Mouse (Mus musculus): ENCODE measurements around the gene Itpk1. TPM values are rescaled to one million over a fixed set of nuclear protein-coding genes. Genes with fewer than 3 reads are reported as not detected.
"Not testable (repeated sequence)": the region's sequence is repeated elsewhere in the genome, so short reads cannot be mapped to it uniquely, and the experiment has no call there.

Gene Itpk1
- polyA plus RNA-seq, 1 experiment from 2014 or later, result 40.6 TPM

DNA sequence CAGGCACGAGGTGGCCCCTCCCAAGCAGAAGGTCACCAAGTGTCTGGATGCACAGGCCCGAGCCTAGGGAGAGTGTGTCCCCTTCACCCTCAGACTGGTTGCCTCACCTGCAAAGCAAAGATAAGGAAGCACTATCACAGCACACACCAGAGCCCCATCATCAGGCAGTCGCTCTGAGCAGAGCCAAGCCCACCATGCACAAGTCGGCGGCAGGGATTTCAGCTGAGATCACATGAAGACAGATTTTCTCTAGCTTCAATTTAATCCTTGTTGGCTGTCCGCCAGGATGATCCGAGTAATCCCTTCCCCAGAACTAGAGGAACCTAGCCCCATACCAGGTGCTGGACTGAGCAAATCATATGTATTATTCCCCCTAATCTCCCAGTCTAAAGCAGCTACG lies 73.0 kb downstream of the Itpk1 start:
- no peak overlapping the region for H3K27ac ChIP-seq (ENCODE audit: low read depth, low read length)
- ATAC-seq (ENCODE audit: low read depth), result no peak
- no peaks in the 10 kb centered on the region for H3K27me3 ChIP-seq (ENCODE audit: control insufficient read depth, insufficient read depth, low read length)

GRCm38 (mm10) chr12:102630471-102630870 lies 74.3 kb downstream of the Itpk1 start:
- ATAC-seq (ENCODE audit: low read depth); H3K9me3 ChIP-seq (ENCODE audit: control insufficient read depth, low read length): not testable (repeated sequence)

More for the DNA sequence above, 73.0 kb downstream of the Itpk1 start:
- no peak overlapping the region for H3K9ac ChIP-seq (replicated peaks; ENCODE audit: low read depth, low read length)
- no peak overlapping the region for H3K4me2 ChIP-seq (ENCODE audit: low read depth, low read length)
- no peaks in the 10 kb centered on the region for H3K9me3 ChIP-seq (ENCODE audit: control insufficient read depth, low read length)
- no peaks in the 10 kb centered on the region for H3K36me3 ChIP-seq (ENCODE audit: control insufficient read depth, insufficient read depth, low read length)
- 76% methylated on average over 8 of the region's 8 CpGs for WGBS
- peaks cover 5% of the 10 kb centered on the region; the same call in 1 of the 2 replicates for H3K4me1 ChIP-seq (ENCODE audit: control insufficient read depth, insufficient read depth, low read length)
- H3K4me3 ChIP-seq (ENCODE audit: low read depth, low read length), result no peak overlapping the region

DNA sequence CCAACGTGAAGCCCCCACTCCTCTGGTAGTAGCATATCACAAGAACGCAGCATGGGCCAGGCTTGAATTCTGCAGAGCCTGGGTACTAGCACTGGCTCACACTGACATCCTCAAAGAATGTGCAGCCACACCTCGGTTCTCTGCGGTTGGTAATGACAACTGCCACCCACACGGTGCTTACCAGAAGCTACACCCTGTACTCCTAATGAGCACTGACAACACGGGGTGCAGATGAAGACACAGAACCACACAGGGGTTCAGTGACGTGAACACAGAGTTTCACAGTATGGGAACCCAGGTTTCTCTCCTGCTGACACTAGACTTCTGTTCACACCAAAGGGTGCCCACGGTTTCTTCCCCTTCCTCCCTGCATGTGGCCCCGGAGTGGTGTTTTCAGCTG lies 76.5 kb downstream of the Itpk1 start:
- Histone ChIP-seq H3K27ac (ENCODE audit: low read depth, low read length) (no peak overlapping the region), H3K27me3 (ENCODE audit: control insufficient read depth, insufficient read depth, low read length) (no peaks in the 10 kb centered on the region), H3K9ac (replicated peaks; ENCODE audit: low read depth, low read length) (no peak overlapping the region), H3K4me2 (ENCODE audit: low read depth, low read length) (no peak overlapping the region), H3K4me1 (ENCODE audit: control insufficient read depth, insufficient read depth, low read length) (no peaks in the 10 kb centered on the region), H3K9me3 (ENCODE audit: control insufficient read depth, low read length) (no peaks in the 10 kb centered on the region), H3K4me3 (ENCODE audit: low read depth, low read length) (no peak overlapping the region), H3K36me3 (ENCODE audit: control insufficient read depth, insufficient read depth, low read length) (no peaks in the 10 kb centered on the region)
- no peak for ATAC-seq (ENCODE audit: low read depth)
- WGBS, result 88% methylated on average over 9 of the region's 9 CpGs

More at GRCm38 (mm10) chr12:102630471-102630870, 74.3 kb downstream of the Itpk1 start:
- not testable (repeated sequence) for H3K27me3 ChIP-seq (ENCODE audit: control insufficient read depth, insufficient read depth, low read length); H3K4me2 ChIP-seq (ENCODE audit: low read depth, low read length); H3K4me3 ChIP-seq (ENCODE audit: low read depth, low read length); H3K36me3 ChIP-seq (ENCODE audit: control insufficient read depth, insufficient read depth, low read length); H3K27ac ChIP-seq (ENCODE audit: low read depth, low read length); H3K9ac ChIP-seq (replicated peaks; ENCODE audit: low read depth, low read length); H3K4me1 ChIP-seq (ENCODE audit: control insufficient read depth, insufficient read depth, low read length)
- WGBS, result 97% methylated on average over 9 of the region's 9 CpGs

GRCm38 (mm10) chr12:102627545-102627944 lies 77.2 kb downstream of the Itpk1 start:
- H3K9me3 ChIP-seq (ENCODE audit: control insufficient read depth, low read length), result no peaks in the 10 kb centered on the region
- 90% methylated on average over 5 of the region's 5 CpGs for WGBS
- H3K4me1 ChIP-seq (ENCODE audit: control insufficient read depth, insufficient read depth, low read length), result no peaks in the 10 kb centered on the region
- H3K4me2 ChIP-seq (ENCODE audit: low read depth, low read length), result no peak overlapping the region
- ATAC-seq (ENCODE audit: low read depth), result no peak
- H3K4me3 ChIP-seq (ENCODE audit: low read depth, low read length), result no peak overlapping the region
- no peaks in the 10 kb centered on the region for H3K36me3 ChIP-seq (ENCODE audit: control insufficient read depth, insufficient read depth, low read length)
- H3K27me3 ChIP-seq (ENCODE audit: control insufficient read depth, insufficient read depth, low read length), result no peaks in the 10 kb centered on the region
- H3K27ac ChIP-seq (ENCODE audit: low read depth, low read length), result no peak overlapping the region
- no peak overlapping the region for H3K9ac ChIP-seq (replicated peaks; ENCODE audit: low read depth, low read length)

GRCm38 (mm10) chr12:102626841-102627240 lies 77.9 kb downstream of the Itpk1 start:
- H3K4me2 ChIP-seq (ENCODE audit: low read depth, low read length), result no peak overlapping the region
- no peak overlapping the region for H3K9ac ChIP-seq (replicated peaks; ENCODE audit: low read depth, low read length)
- H3K36me3 ChIP-seq (ENCODE audit: control insufficient read depth, insufficient read depth, low read length), result no peaks in the 10 kb centered on the region
- H3K27ac ChIP-seq (ENCODE audit: low read depth, low read length), result no peak overlapping the region
- H3K27me3 ChIP-seq (ENCODE audit: control insufficient read depth, insufficient read depth, low read length), result no peaks in the 10 kb centered on the region
- ATAC-seq (ENCODE audit: low read depth), result no peak
- H3K4me3 ChIP-seq (ENCODE audit: low read depth, low read length), result no peak overlapping the region
- WGBS, result 44% methylated on average over 7 of the region's 7 CpGs
- H3K9me3 ChIP-seq (ENCODE audit: control insufficient read depth, low read length), result no peaks in the 10 kb centered on the region
- no peaks in the 10 kb centered on the region for H3K4me1 ChIP-seq (ENCODE audit: control insufficient read depth, insufficient read depth, low read length)

- no peak overlapping the region for H3K9ac ChIP-seq (replicated peaks; ENCODE audit: low read depth, low read length)
- H3K36me3 ChIP-seq (ENCODE audit: control insufficient read depth, insufficient read depth, low read length), result no peaks in the 10 kb centered on the region
- H3K27ac ChIP-seq (ENCODE audit: low read depth, low read length), result no peak overlapping the region
- H3K4me1 ChIP-seq (ENCODE audit: control insufficient read depth, insufficient read depth, low read length), result no peaks in the 10 kb centered on the region
- no peak overlapping the region for H3K4me2 ChIP-seq (ENCODE audit: low read depth, low read length)
- 90% methylated on average over 6 of the region's 6 CpGs for WGBS
- no peaks in the 10 kb centered on the region for H3K27me3 ChIP-seq (ENCODE audit: control insufficient read depth, insufficient read depth, low read length)
- no peak overlapping the region for H3K4me3 ChIP-seq (ENCODE audit: low read depth, low read length)
- H3K9me3 ChIP-seq (ENCODE audit: control insufficient read depth, low read length), result no peaks in the 10 kb centered on the region
- ATAC-seq (ENCODE audit: low read depth), result no peak
Observed at GRCm38 (mm10) chr12:102625717-102626116, 79.0 kb downstream of the Itpk1 start.

DNA sequence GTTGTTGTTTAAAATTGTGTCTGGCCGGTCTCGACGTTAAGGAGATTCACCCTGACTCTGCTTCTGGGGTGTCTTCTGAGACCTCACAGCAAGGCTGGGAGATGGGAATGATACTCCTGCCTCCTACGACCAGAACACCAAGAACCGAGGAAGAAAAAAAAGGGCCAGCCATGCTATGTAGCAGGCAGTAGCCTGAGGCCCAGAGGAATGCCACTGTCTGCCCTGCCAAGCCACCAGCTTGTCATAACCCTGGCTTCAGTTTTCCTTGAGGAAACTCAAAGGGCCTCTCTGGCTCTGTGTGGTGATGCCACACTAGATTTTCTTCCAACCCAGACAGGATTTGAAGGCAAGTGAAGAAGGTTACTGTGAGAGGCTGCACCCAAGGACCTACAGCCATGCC lies 79.6 kb downstream of the Itpk1 start:
- WGBS, result 76% methylated on average over 5 of the region's 5 CpGs
- Histone ChIP-seq H3K27ac (ENCODE audit: low read depth, low read length) (no peak overlapping the region), H3K4me2 (ENCODE audit: low read depth, low read length) (no peak overlapping the region), H3K4me3 (ENCODE audit: low read depth, low read length) (no peak overlapping the region), H3K4me1 (ENCODE audit: control insufficient read depth, insufficient read depth, low read length) (no peaks in the 10 kb centered on the region), H3K9me3 (ENCODE audit: control insufficient read depth, low read length) (no peaks in the 10 kb centered on the region), H3K27me3 (ENCODE audit: control insufficient read depth, insufficient read depth, low read length) (no peaks in the 10 kb centered on the region), H3K36me3 (ENCODE audit: control insufficient read depth, insufficient read depth, low read length) (no peaks in the 10 kb centered on the region), H3K9ac (replicated peaks; ENCODE audit: low read depth, low read length) (no peak overlapping the region)
- ATAC-seq (ENCODE audit: low read depth), result no peak

DNA sequence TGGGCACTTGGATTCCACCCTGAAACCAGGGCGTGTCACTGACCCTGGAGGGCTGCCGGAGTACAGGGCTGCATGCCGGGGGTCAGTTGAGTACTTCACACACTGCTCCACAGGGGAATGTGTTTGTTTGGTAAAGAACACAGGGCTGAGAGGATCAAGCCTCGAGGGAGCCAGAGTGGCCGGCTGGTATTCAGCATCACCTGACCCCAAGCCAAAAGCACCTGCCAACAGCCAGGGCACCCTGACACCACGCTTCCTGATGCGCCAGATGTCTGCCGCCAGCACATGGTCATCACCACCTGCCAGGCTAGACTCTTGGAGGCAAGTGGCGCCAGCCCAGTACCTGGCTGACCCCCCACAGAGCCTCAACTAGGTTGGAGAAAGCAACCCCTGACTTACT lies 80.9 kb downstream of the Itpk1 start:
- H3K27me3 ChIP-seq (ENCODE audit: control insufficient read depth, insufficient read depth, low read length), result no peaks in the 10 kb centered on the region
- no peaks in the 10 kb centered on the region for H3K36me3 ChIP-seq (ENCODE audit: control insufficient read depth, insufficient read depth, low read length)
- no peak for ATAC-seq (ENCODE audit: low read depth)
- no peak overlapping the region for H3K9ac ChIP-seq (replicated peaks; ENCODE audit: low read depth, low read length)
- no peaks in the 10 kb centered on the region for H3K4me1 ChIP-seq (ENCODE audit: control insufficient read depth, insufficient read depth, low read length)
- no peak overlapping the region for H3K4me3 ChIP-seq (ENCODE audit: low read depth, low read length)
- H3K4me2 ChIP-seq (ENCODE audit: low read depth, low read length), result no peak overlapping the region
- H3K9me3 ChIP-seq (ENCODE audit: control insufficient read depth, low read length), result no peaks in the 10 kb centered on the region
- no peak overlapping the region for H3K27ac ChIP-seq (ENCODE audit: low read depth, low read length)
- 84% methylated on average over 9 of the region's 9 CpGs for WGBS

GRCm38 (mm10) chr12:102622302-102622842 lies 82.4 kb downstream of the Itpk1 start:
- Histone ChIP-seq H3K27ac (ENCODE audit: low read depth, low read length) (no peak overlapping the region), H3K36me3 (ENCODE audit: control insufficient read depth, insufficient read depth, low read length) (no peaks in the 10 kb centered on the region), H3K4me3 (ENCODE audit: low read depth, low read length) (no peak overlapping the region), H3K4me2 (ENCODE audit: low read depth, low read length) (no peak overlapping the region), H3K4me1 (ENCODE audit: control insufficient read depth, insufficient read depth, low read length) (no peaks in the 10 kb centered on the region), H3K27me3 (ENCODE audit: control insufficient read depth, insufficient read depth, low read length) (no peaks in the 10 kb centered on the region), H3K9ac (replicated peaks; ENCODE audit: low read depth, low read length) (no peak overlapping the region), H3K9me3 (ENCODE audit: control insufficient read depth, low read length) (no peaks in the 10 kb centered on the region)
- ATAC-seq (ENCODE audit: low read depth), result no peak
- WGBS, result 71% methylated on average over 12 of the region's 12 CpGs

Data from neural tube, embryonic 14.5 days (tissue).